Mouse (Mus musculus) inflammation-experienced regulatory T-cells, adult 6 months (primary cell): ENCODE data around the gene Lzts2. TPM values are rescaled to one million over a fixed set of nuclear protein-coding genes. Genes with fewer than 3 reads are reported as not detected.

Experiments
- ATAC-seq: one replicate; pipeline ENCODE4 v1.8.0; 2017
- polyA plus RNA-seq, 3 experiments: library from polyadenylated mRNA; unstranded; fragments of 100-300 nt; shearing (Covaris generic); gene quantifications; one replicate each; pipeline ENCODE4 v1.2.1; 2017

Gene Lzts2
- polyA plus RNA-seq, 3 experiments from 2014 or later, result 0.99 to 1.1 TPM; not detected in 1

- ATAC-seq, result no peak
These were observed 40.9 kb downstream of the Lzts2 start for GRCm38 (mm10) chr19:45054892-45055690.

- ATAC-seq, result peak; percentile 16
These were observed 42.1 kb downstream of the Lzts2 start for GRCm38 (mm10) chr19:45056364-45056763.

GRCm38 (mm10) chr19:45056908-45057698 is 42.9 kb downstream of the Lzts2 start:
- ATAC-seq, result no peak

- ATAC-seq, result no peak
These were observed 43.5 kb downstream of the Lzts2 start for GRCm38 (mm10) chr19:45057724-45058112.

GRCm38 (mm10) chr19:45058113-45058839 is 44.1 kb downstream of the Lzts2 start:
- peak; percentile 94 for ATAC-seq

- ATAC-seq, result no peak
These were observed 44.6 kb downstream of the Lzts2 start for GRCm38 (mm10) chr19:45058841-45059240.

- ATAC-seq, result peak; percentile 73
These were observed 49.5 kb downstream of the Lzts2 start for GRCm38 (mm10) chr19:45063565-45064292.

GRCm38 (mm10) chr19:45065226-45065625 is 51.0 kb downstream of the Lzts2 start:
- ATAC-seq, result no peak

- ATAC-seq, result no peak
These were observed 53.0 kb downstream of the Lzts2 start for GRCm38 (mm10) chr19:45067170-45067569.

- no peak for ATAC-seq
These were observed 53.7 kb downstream of the Lzts2 start for GRCm38 (mm10) chr19:45067758-45068510.

- peak; percentile 57 for ATAC-seq
These were observed 59.8 kb downstream of the Lzts2 start for GRCm38 (mm10) chr19:45073871-45074542.

GRCm38 (mm10) chr19:45074580-45075322 is 60.5 kb downstream of the Lzts2 start, which contains the start of gene Kazald1:
Kazald1 (plus strand) TSS chr19:45075241.
- ATAC-seq, result peak; percentile 70

- no peak for ATAC-seq
These were observed 61.3 kb downstream of the Lzts2 start for GRCm38 (mm10) chr19:45075323-45076035.

- ATAC-seq, result no peak
These were observed 61.9 kb downstream of the Lzts2 start for GRCm38 (mm10) chr19:45076036-45076575.

Other genes with a start within 250 kb of the Lzts2 start
- gene Slf2, start 83.3 kb upstream of the Lzts2 start, polyA plus RNA-seq, result 10 to 100 TPM; 24.9 to 27.0 (median 25.0) TPM
- gene Sema4g, start 25.3 kb upstream of the Lzts2 start, polyA plus RNA-seq, result under 1 TPM in 1 of 3 experiments, not detected in 2; 0.08 TPM
- gene Twnk, start 8.8 kb upstream of the Lzts2 start, polyA plus RNA-seq, result 10 to 100 TPM in 1 of 3 experiments, 1 to 10 TPM in 2; 4.7 to 10.7 (median 9.8) TPM
- gene Mrpl43, start 8.0 kb upstream of the Lzts2 start, polyA plus RNA-seq, result 10 to 100 TPM; 51.6 to 65.3 (median 55.9) TPM
- gene Pdzd7, start 31.3 kb downstream of the Lzts2 start, polyA plus RNA-seq, result not detected
- 10 to 100 TPM; 61.5 to 97.7 (median 97.5) TPM for gene Sfxn3, start 33.1 kb downstream of the Lzts2 start, polyA plus RNA-seq
- gene Kazald1, start 60.8 kb downstream of the Lzts2 start, polyA plus RNA-seq, result 1 to 10 TPM in 1 of 3 experiments, under 1 TPM in 2; 0.21 to 1.0 (median 0.56) TPM
- not detected for gene Tlx1, start 136.3 kb downstream of the Lzts2 start, polyA plus RNA-seq
- not detected for gene Lbx1, start 221.4 kb downstream of the Lzts2 start, polyA plus RNA-seq